Mouse (Mus musculus): ENCODE results near the gene Pofut1. TPM values are rescaled to one million over a fixed set of nuclear protein-coding genes. Genes with fewer than 3 reads are reported as not detected.

The Pofut1 gene
- polyA plus RNA-seq, 1 experiment from 2014 or later, result 2.8 TPM

- ATAC-seq, result peak; percentile 95
- peak within 1 kb of the TSS; percentile 74; the same call in 1 of the 2 replicates for H3K27ac ChIP-seq (ENCODE audit: low read length)
- peak within 1 kb of the TSS; percentile 96 for H3K4me2 ChIP-seq (replicated peaks; ENCODE audit: low read depth, low read length)
- peak within 1 kb of the TSS; percentile 72 for H3K9ac ChIP-seq (replicated peaks; ENCODE audit: low read depth)
- peaks cover 5% of the 10 kb centered on the region; the same call in 1 of the 2 replicates for H3K4me1 ChIP-seq (ENCODE audit: insufficient read depth, low read depth, low read length)
- peak within 1 kb of the TSS; percentile 87 for H3K4me3 ChIP-seq (ENCODE audit: low read depth, low read length)
- peak; percentile 96 for DNase-seq (ENCODE audit: low spot score)
- TF ChIP-seq CTCF (IDR thresholded peaks at IDR 0.05) (no peak), EP300 (IDR thresholded peaks at IDR 0.05) (peak; percentile 52; the same call in 1 of the 2 replicates)
- under 1% methylated on average over 62 of the region's 63 CpGs for WGBS
- H3K9me3 ChIP-seq (ENCODE audit: low read length), result no peaks in the 10 kb centered on the region
- H3K36me3 ChIP-seq (ENCODE audit: insufficient read depth, low read length), result no peaks in the 10 kb centered on the region
- H3K27me3 ChIP-seq (replicated peaks; ENCODE audit: insufficient read depth, low read length), result no peaks in the 10 kb centered on the region
These were observed 49.9 kb downstream of the Pofut1 start, which contains the start of gene Kif3b for GRCm38 (mm10) chr2:153290938-153291928. Gene Kif3b, plus strand, starts transcription at chr2:153291413.

- H3K27ac ChIP-seq (ENCODE audit: low read length), result no peak overlapping the region
- no peak overlapping the region for H3K9ac ChIP-seq (replicated peaks; ENCODE audit: low read depth)
- WGBS, result 44% methylated on average over 7 of the region's 7 CpGs
- no peak for TF ChIP-seq CTCF (IDR thresholded peaks at IDR 0.05)
- TF ChIP-seq EP300 (IDR thresholded peaks at IDR 0.05), result no peak
- ATAC-seq, result peak; percentile 24
- DNase-seq (ENCODE audit: low spot score), result peak; percentile 39
- H3K4me1 ChIP-seq (ENCODE audit: insufficient read depth, low read depth, low read length), result peaks cover 5% of the 10 kb centered on the region; the same call in 1 of the 2 replicates
- no peaks in the 10 kb centered on the region for H3K36me3 ChIP-seq (ENCODE audit: insufficient read depth, low read length)
- no peaks in the 10 kb centered on the region for H3K9me3 ChIP-seq (ENCODE audit: low read length)
- H3K4me3 ChIP-seq (ENCODE audit: low read depth, low read length), result peak overlapping the region; percentile 87; the same call in 1 of the 2 replicates
- H3K27me3 ChIP-seq (replicated peaks; ENCODE audit: insufficient read depth, low read length), result no peaks in the 10 kb centered on the region
- peak overlapping the region; percentile 96 for H3K4me2 ChIP-seq (replicated peaks; ENCODE audit: low read depth, low read length)
These were observed 51.0 kb downstream of the Pofut1 start for GRCm38 (mm10) chr2:153292305-153292861.

- WGBS, result 92% methylated on average over 4 of the region's 4 CpGs
These were observed 53.9 kb downstream of the Pofut1 start for GRCm38 (mm10) chr2:153295196-153295595.

GRCm38 (mm10) chr2:153297771-153298170 is 56.4 kb downstream of the Pofut1 start:
- Histone ChIP-seq H3K9me3 (ENCODE audit: low read length) (no peaks in the 10 kb centered on the region), H3K4me1 (ENCODE audit: insufficient read depth, low read depth, low read length) (no peaks in the 10 kb centered on the region), H3K27me3 (replicated peaks; ENCODE audit: insufficient read depth, low read length) (no peaks in the 10 kb centered on the region), H3K4me2 (replicated peaks; ENCODE audit: low read depth, low read length) (no peak overlapping the region), H3K36me3 (ENCODE audit: insufficient read depth, low read length) (no peaks in the 10 kb centered on the region), H3K9ac (replicated peaks; ENCODE audit: low read depth) (no peak overlapping the region), H3K4me3 (ENCODE audit: low read depth, low read length) (no peak overlapping the region), H3K27ac (ENCODE audit: low read length) (no peak overlapping the region)
- 84% methylated on average over 4 of the region's 4 CpGs for WGBS
- no peak for DNase-seq (ENCODE audit: low spot score)
- TF ChIP-seq CTCF (IDR thresholded peaks at IDR 0.05) (no peak), EP300 (IDR thresholded peaks at IDR 0.05) (no peak)
- ATAC-seq, result no peak

More at GRCm38 (mm10) chr2:153295196-153295595, 53.9 kb downstream of the Pofut1 start:
- TF ChIP-seq EP300 (IDR thresholded peaks at IDR 0.05), result no peak
- no peak for TF ChIP-seq CTCF (IDR thresholded peaks at IDR 0.05)
- Histone ChIP-seq H3K4me2 (replicated peaks; ENCODE audit: low read depth, low read length) (no peak overlapping the region), H3K9me3 (ENCODE audit: low read length) (no peaks in the 10 kb centered on the region), H3K27ac (ENCODE audit: low read length) (no peak overlapping the region), H3K9ac (replicated peaks; ENCODE audit: low read depth) (no peak overlapping the region), H3K4me3 (ENCODE audit: low read depth, low read length) (no peak overlapping the region), H3K27me3 (replicated peaks; ENCODE audit: insufficient read depth, low read length) (no peaks in the 10 kb centered on the region), H3K36me3 (ENCODE audit: insufficient read depth, low read length) (no peaks in the 10 kb centered on the region), H3K4me1 (ENCODE audit: insufficient read depth, low read depth, low read length) (peaks cover 5% of the 10 kb centered on the region; the same call in 1 of the 2 replicates)
- no peak for ATAC-seq
- no peak for DNase-seq (ENCODE audit: low spot score)

- DNase-seq (ENCODE audit: low spot score) (no peak), ATAC-seq (no peak)
- 61% methylated on average over 4 of the region's 4 CpGs for WGBS
- Histone ChIP-seq H3K9me3 (ENCODE audit: low read length) (no peaks in the 10 kb centered on the region), H3K27me3 (replicated peaks; ENCODE audit: insufficient read depth, low read length) (no peaks in the 10 kb centered on the region), H3K27ac (ENCODE audit: low read length) (no peak overlapping the region), H3K4me3 (ENCODE audit: low read depth, low read length) (no peak overlapping the region), H3K36me3 (ENCODE audit: insufficient read depth, low read length) (no peaks in the 10 kb centered on the region), H3K9ac (replicated peaks; ENCODE audit: low read depth) (no peak overlapping the region), H3K4me2 (replicated peaks; ENCODE audit: low read depth, low read length) (no peak overlapping the region), H3K4me1 (ENCODE audit: insufficient read depth, low read depth, low read length) (no peaks in the 10 kb centered on the region)
- TF ChIP-seq EP300 (IDR thresholded peaks at IDR 0.05) (no peak), CTCF (IDR thresholded peaks at IDR 0.05) (no peak)
These were observed 57.1 kb downstream of the Pofut1 start for GRCm38 (mm10) chr2:153298460-153298859.

GRCm38 (mm10) chr2:153298863-153299262 is 57.5 kb downstream of the Pofut1 start:
- H3K4me1 ChIP-seq (ENCODE audit: insufficient read depth, low read depth, low read length), result no peaks in the 10 kb centered on the region
- WGBS, result 62% methylated on average over 4 of the region's 4 CpGs
- no peak overlapping the region for H3K27ac ChIP-seq (ENCODE audit: low read length)
- no peaks in the 10 kb centered on the region for H3K9me3 ChIP-seq (ENCODE audit: low read length)
- H3K4me3 ChIP-seq (ENCODE audit: low read depth, low read length), result no peak overlapping the region
- TF ChIP-seq CTCF (IDR thresholded peaks at IDR 0.05) (peak; percentile 45; the same call in 1 of the 2 replicates), EP300 (IDR thresholded peaks at IDR 0.05) (no peak)
- ATAC-seq, result peak; percentile 55
- no peaks in the 10 kb centered on the region for H3K27me3 ChIP-seq (replicated peaks; ENCODE audit: insufficient read depth, low read length)
- no peak overlapping the region for H3K9ac ChIP-seq (replicated peaks; ENCODE audit: low read depth)
- H3K4me2 ChIP-seq (replicated peaks; ENCODE audit: low read depth, low read length), result no peak overlapping the region
- DNase-seq (ENCODE audit: low spot score), result peak; percentile 66
- H3K36me3 ChIP-seq (ENCODE audit: insufficient read depth, low read length), result no peaks in the 10 kb centered on the region

All from lung, postnatal 0 days (tissue).